Mouse (Mus musculus) liver, adult (tissue): Measurements from ENCODE around the gene Kat6b.
A peak's percentile ranks its signal among the peaks of the same experiment; 100 is the strongest.

Experiments used
- GATA4 ChIP-seq: IDR thresholded peaks from 2 replicates; pipeline ENCODE4 v1.6.1; 2014; ENCODE audit warnings: mild to moderate bottlenecking, low read length; ENCODE audit not compliant: insufficient replicate concordance

The Kat6b gene

GRCm38 (mm10) chr14:21540361-21540760 lies 59.1 kb downstream of the Kat6b start:
- TF ChIP-seq GATA4 = no peak

GRCm38 (mm10) chr14:21545529-21545928 lies 64.3 kb downstream of the Kat6b start:
- TF ChIP-seq GATA4 = no peak

GRCm38 (mm10) chr14:21546351-21546750 lies 65.1 kb downstream of the Kat6b start:
- no peak for TF ChIP-seq GATA4

- TF ChIP-seq GATA4 = no peak
These were observed 66.1 kb downstream of the Kat6b start for GRCm38 (mm10) chr14:21547297-21547696.

GRCm38 (mm10) chr14:21547965-21548364 lies 66.7 kb downstream of the Kat6b start:
- no peak for TF ChIP-seq GATA4

- TF ChIP-seq GATA4 = no peak
These were observed 67.8 kb downstream of the Kat6b start for GRCm38 (mm10) chr14:21548952-21549607.

GRCm38 (mm10) chr14:21549608-21550115 lies 68.4 kb downstream of the Kat6b start:
- TF ChIP-seq GATA4 = 0 out of 2 replicates have a peak, but pooled peaks have one; percentile 13

- TF ChIP-seq GATA4 = no peak
These were observed 69.3 kb downstream of the Kat6b start for GRCm38 (mm10) chr14:21550576-21550975.

GRCm38 (mm10) chr14:21551655-21552054 lies 70.4 kb downstream of the Kat6b start:
- TF ChIP-seq GATA4 = no peak

- TF ChIP-seq GATA4 = no peak
These were observed 71.7 kb downstream of the Kat6b start for GRCm38 (mm10) chr14:21552958-21553357.

GRCm38 (mm10) chr14:21554046-21554445 lies 72.8 kb downstream of the Kat6b start:
- no peak for TF ChIP-seq GATA4

- TF ChIP-seq GATA4 = no peak
These were observed 77.4 kb downstream of the Kat6b start for GRCm38 (mm10) chr14:21558440-21559131.

GRCm38 (mm10) chr14:21559447-21559846 lies 78.2 kb downstream of the Kat6b start:
- TF ChIP-seq GATA4 = no peak

GRCm38 (mm10) chr14:21560481-21561209 lies 79.4 kb downstream of the Kat6b start:
- TF ChIP-seq GATA4 = no peak

GRCm38 (mm10) chr14:21561396-21562065 lies 80.3 kb downstream of the Kat6b start:
- no peak for TF ChIP-seq GATA4
